Mouse (Mus musculus) right cerebral cortex, postnatal 25 days (tissue): ENCODE data around the gene Gm20388.

Source experiments
- DNase-seq: peaks from one replicate; pipeline ENCODE4 v3.0.0; 2022

The Gm20388 gene

DNA sequence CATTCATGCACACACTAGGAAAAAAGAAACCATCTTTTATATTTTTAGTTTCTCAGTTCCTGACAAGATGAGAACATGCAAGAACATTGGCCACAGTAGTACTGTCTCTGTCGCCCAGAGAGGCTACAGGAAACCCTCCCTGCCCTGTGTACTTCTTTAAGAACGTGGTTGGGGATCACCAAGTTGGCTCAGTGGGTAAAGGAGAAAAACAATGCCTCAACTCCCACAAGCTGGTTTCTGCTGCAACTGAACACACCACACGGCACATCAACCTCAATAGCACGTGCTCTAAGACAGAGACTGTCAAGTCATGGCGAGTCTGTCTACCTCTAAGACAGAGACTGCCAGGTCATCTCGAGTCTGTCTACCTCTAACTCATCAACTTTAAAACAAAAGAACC, 3042.4 kb downstream of the Gm20388 start:
- no peak for DNase-seq

DNA sequence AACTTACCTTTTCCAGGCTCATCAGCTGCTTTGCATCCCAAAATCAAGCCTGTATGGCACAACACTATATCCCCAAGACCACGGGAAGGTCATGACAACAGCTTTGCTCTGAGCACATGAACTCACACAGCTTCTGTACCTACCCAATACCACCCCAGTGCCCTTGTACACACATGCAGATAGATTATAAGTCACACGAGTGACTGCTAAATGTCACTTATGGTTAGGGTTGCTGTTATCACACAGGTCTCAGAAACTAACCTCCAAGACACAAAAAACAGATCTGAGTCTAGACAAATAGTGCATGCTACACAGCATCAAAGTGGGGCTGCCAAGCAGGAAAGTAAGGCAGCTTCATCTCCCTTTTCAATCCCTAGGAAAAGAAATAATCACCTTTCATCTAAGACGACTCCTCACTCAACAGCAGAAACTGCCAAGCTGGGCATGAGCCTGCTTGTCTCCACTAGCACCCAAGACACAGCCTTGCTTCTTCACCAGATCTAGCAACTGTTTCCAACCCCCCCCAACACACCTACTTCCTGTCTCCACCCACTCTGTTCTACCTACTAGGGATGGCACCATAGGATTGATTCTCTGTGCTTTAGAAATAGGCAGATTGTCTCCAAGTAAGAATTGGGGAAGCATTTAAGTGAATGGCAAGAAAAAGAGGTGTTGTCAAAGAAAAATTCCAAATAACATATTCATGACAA, 3043.6 kb downstream of the Gm20388 start:
- no peak for DNase-seq

- no peak for DNase-seq
These were observed 3044.6 kb downstream of the Gm20388 start for GRCm38 (mm10) chr8:122955195-122955594.

DNA sequence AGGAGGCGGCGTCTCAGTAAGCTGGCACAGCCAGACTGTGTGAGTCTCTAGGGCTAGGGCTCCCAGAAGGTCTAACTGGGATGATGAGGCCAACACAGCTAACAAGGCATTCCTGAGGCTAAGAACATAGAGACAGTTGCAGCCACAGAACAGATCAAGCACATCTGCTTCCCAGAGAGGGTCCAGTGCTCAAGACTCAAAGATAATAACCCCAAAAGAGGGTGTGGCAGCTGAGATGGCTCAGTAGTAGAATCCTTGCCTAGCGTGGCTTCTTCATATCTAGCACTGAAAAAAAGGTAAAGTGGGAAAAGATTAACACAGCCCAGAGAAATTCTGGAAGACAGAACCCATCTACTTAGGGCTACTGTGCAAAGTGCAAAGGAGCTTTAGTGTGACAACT, 3045.4 kb downstream of the Gm20388 start:
- DNase-seq, result no peak

GRCm38 (mm10) chr8:122960323-122960722, 3049.7 kb downstream of the Gm20388 start:
- DNase-seq, result no peak

DNA sequence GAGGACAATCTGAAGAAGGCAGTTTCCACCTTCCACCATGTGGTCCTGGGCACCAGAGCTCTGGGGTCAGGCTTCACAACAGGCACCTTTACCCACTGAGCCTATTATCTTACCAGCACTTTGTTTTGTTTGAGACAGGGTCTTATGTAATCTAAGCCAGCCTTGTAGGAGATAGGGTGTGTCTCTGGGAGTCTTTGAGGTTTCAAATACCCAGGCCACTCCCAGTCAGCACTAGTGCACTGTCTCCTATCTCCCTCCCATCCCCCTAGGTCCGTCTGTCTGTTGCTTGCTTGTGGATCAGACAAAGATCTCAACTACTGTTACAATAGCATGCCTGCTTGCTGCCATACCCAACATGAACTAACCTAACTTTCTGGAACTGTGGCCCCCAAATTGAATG, 3050.3 kb downstream of the Gm20388 start:
- no peak for DNase-seq

DNA sequence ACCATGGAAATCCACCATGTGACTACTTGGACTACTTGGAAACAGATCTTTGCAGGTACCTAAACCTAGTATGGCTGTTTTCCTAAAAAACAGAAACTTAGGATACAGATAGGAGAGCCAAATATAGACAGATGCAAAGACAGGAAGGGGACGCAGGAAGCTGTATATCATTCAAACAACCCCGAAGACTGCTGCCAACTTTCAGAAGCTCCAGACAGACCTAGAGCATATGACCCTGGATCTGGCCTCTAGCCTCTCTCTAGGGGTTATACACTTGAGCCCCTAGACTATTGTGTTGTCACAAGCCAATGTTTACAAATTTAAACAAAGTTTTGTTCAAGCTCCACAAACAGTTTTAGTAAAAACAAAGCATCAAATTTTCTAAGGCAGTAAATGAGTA, 3050.8 kb downstream of the Gm20388 start:
- no peak for DNase-seq

DNA sequence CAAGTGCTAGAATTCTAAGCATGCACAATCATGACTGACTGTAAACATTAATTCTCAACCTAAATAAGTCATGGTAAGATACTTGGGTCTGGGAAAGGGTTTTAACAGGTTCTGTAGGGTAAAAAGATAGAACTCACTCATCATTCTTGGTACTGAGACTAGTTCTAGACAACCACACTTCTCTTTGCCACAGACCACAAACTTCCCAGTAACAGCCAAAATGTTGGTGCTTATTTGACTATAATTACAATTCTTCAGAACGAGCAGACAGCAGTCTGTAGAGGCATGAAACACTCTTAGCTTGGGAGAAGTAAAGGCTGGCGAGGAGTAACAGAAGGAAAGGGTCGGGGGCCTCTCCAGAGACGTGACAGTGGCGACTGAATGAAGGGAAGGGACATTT, 3051.4 kb downstream of the Gm20388 start:
- no peak for DNase-seq

- DNase-seq, result no peak
These were observed 3056.0 kb downstream of the Gm20388 start for GRCm38 (mm10) chr8:122966638-122967037.

DNA sequence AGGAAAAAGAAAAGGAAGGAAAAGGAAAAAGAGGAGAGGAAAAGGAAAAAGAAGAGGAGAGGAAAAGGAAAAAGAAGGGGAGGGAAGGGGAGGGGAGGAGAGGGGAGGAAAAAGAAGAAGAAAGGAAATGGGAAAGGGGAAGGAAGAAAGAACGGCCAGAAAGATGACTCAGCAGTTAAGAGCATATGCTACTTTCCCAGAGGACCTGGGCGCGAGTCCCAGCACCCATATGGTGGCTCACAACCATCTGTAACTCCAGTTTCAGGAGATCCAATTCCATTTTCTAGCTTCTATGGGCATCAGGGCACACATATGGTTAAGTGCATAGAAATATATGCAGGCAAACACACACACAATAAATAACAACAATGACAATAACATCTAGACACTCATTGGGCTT, 3057.5 kb downstream of the Gm20388 start:
- no peak for DNase-seq

DNA sequence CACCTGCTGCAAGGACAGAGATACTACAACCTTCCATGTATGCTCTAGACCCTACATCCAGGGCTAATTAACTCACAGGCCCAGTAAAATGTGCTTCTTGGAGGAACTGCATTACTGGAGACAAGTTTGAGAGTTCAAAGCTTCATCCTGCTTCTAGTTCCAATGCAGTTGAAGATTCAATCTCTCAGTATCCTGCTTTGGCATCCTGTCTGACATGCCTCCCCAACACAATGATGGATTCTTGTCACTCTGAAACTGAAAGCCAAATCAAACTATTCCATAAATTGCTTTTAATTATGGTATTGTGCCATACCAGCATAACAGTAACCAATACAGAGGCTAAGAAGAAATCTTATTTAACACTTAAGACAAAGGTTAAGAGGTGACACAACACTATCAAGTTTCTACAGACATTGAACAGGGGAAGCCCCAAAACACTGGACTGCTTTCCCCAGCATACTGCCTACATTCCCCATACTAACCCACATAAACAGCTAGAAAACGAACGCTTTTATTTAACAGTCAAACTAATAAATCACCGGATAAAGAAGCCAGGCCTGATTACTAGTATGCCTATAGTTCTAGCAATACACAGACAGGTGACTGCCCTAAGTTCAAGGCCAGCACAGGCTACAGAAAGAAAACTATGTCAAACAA, 3059.5 kb downstream of the Gm20388 start:
- no peak for DNase-seq

DNA sequence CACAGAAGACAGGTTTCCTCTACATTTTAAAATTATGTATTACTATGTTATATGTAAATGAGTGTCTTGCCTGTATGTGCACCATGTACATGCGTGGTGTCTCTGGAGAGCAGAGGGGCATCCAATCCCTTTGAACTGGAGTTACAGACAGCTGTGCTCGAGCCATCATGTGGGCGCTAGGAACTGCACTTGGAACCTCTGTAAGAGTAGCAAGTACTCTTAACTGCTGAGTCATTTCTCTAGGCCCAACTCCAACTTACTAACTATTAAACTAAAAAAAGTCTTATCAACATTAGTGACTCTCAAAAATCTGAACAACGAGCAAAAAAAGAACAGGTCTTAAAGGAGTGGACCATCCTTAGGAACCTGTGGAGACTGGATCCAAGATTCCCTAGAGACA, 3065.4 kb downstream of the Gm20388 start:
- DNase-seq, result no peak

- DNase-seq, result no peak
These were observed 3068.8 kb downstream of the Gm20388 start for GRCm38 (mm10) chr8:122979424-122979823.

GRCm38 (mm10) chr8:122979865-122980509, 3069.3 kb downstream of the Gm20388 start:
- no peak for DNase-seq

- no peak for DNase-seq
These were observed 3071.0 kb downstream of the Gm20388 start for GRCm38 (mm10) chr8:122981646-122982045.

DNA sequence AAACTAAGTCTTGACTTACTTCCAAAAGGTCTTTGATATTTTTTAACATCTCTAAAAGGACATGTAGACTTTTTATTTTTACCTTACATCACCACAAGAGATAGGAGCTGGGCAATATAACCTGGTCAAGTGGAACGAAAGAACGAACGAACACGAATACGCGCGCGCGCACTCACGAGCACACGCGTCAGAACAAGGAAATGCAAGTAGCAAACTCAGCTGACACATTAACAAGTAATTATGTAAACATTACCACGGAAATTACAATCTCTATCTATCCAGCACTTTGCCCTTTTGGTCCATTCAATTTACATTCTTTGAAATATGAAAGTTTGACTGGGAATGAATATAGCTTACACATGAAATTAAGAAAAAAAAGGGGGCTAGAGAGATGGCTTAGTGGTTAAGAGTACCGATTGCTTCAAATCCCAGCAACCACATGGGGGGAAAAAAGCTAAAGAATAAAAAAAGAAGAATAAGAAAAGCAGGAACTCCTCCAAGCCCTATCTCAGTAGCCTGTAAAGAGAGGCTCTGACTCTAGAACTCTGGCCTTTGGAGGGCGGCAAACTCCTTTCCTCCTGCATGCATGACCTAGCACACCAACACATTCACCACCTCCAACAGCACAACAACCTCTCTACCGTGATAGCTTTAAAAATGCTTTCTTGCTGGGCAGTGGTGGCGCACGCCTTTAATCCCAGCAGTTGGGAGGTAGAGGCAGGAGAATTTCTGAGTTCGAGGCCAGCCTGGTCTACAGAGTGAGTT, 3072.7 kb downstream of the Gm20388 start:
- no peak for DNase-seq

GRCm38 (mm10) chr8:122984175-122984574, 3073.5 kb downstream of the Gm20388 start:
- no peak for DNase-seq

GRCm38 (mm10) chr8:122986501-122987184, 3076.0 kb downstream of the Gm20388 start:
- DNase-seq, result no peak

- DNase-seq, result no peak
These were observed 3076.6 kb downstream of the Gm20388 start for GRCm38 (mm10) chr8:122987255-122987654.

DNA sequence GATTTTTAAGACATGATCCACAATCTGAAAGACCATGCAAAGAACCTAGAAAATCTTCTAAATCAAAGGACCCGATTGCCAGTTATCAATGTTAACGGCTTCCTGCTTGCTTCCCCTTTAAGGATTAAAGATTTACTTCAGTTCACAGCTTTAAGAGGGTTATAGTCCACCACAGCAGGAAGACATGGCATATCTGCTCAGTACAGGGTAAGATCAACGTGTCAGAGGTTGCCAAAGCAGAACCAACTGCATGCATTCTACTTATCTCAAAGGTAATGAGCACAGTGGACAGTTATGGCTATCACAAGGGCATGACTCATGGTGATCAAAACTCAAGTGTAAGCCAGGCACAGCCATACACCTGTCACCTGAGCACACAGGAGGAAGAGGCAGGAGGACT, 3078.3 kb downstream of the Gm20388 start:
- no peak for DNase-seq

- DNase-seq, result no peak
These were observed 3079.3 kb downstream of the Gm20388 start for GRCm38 (mm10) chr8:122989976-122990375.

GRCm38 (mm10) chr8:122991368-122991767, 3080.7 kb downstream of the Gm20388 start:
- no peak for DNase-seq

DNA sequence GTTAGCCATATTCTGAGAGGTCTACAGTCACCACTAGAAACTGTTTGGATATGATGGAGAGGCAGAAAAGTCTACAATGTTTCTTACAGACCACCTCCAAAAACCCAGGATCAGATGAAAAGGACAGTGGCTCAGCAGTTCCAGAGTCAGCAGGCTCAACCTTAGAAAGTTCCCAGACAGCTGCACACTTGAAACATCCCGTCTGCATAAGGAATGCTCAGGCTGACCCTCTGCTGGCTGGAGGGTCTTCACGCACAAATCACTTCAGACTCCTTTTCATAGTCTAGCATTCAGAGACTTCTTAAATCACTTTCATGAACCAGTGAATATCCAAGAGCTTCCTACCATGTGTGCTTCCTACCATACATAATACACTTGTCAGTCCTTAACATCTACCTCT, 3081.7 kb downstream of the Gm20388 start:
- DNase-seq, result no peak
